Mouse (Mus musculus) hindbrain, postnatal 0 days (tissue): Measurements from ENCODE around the gene Ggct. TPM values are rescaled to one million over a fixed set of nuclear protein-coding genes. Genes with fewer than 3 reads are reported as not detected.

Experiments
- ATAC-seq: fragments of 200-750 bp; cut with Nextera tagmentation; 2 replicates; pipeline ENCODE4 v1.8.0; 2017; ENCODE audit warnings: mild to moderate bottlenecking, moderate TSS enrichment, moderate library complexity
- DNase-seq: peaks from one replicate; pipeline ENCODE4 v3.0.0-alpha.2; 2015; ENCODE audit warnings: low spot score
- H3K27ac ChIP-seq: fragments of 300-500 bp; sonication (generic); 2 replicates; pipeline ENCODE4 v1.5.1; 2014; ENCODE audit warnings: mild to moderate bottlenecking
- H3K27me3 ChIP-seq: fragments of 300-500 bp; sonication (generic); 2 replicates; pipeline ENCODE4 v1.6.1; 2014; ENCODE audit warnings: low read length, mixed read lengths; ENCODE audit not compliant: insufficient read depth
- H3K36me3 ChIP-seq: fragments of 300-500 bp; sonication (generic); 2 replicates; pipeline ENCODE4 v1.6.1; 2014; ENCODE audit warnings: low read length, mixed read lengths; ENCODE audit not compliant: insufficient read depth
- H3K4me1 ChIP-seq: fragments of 300-500 bp; sonication (generic); 2 replicates; pipeline ENCODE4 v1.6.1; 2014; ENCODE audit warnings: antibody characterized with exemption, low read length, mixed read lengths; ENCODE audit not compliant: insufficient read depth
- H3K4me2 ChIP-seq: fragments of 300-500 bp; sonication (generic); 2 replicates; pipeline ENCODE4 v1.6.1; 2014; ENCODE audit warnings: low read depth, mild to moderate bottlenecking, low read length, moderate library complexity, mixed read lengths
- H3K4me3 ChIP-seq: fragments of 300-500 bp; sonication (generic); 2 replicates; pipeline ENCODE4 v1.5.1; 2014; ENCODE audit warnings: low read length
- H3K9ac ChIP-seq: fragments of 300-500 bp; sonication (generic); replicated peaks from 2 replicates; pipeline ENCODE4 v1.6.1; 2014; ENCODE audit warnings: mild to moderate bottlenecking, low read length, moderate library complexity, mixed read lengths
- H3K9me3 ChIP-seq: fragments of 300-500 bp; sonication (generic); 2 replicates; pipeline ENCODE4 v1.6.1; 2016; ENCODE audit warnings: low read length, mixed read lengths
- CTCF ChIP-seq: IDR thresholded peaks from 2 replicates; pipeline ENCODE4 v1.5.1; 2016; ENCODE audit warnings: antibody characterized with exemption, control low read depth, low read depth
- WGBS: fragments of 180-500 bp; shearing (Covaris S2); extraction: QIAGEN DNeasy Blood & Tissue Kit; methylation state at CpG from one replicate; pipeline ENCODE4 v1.1.7; 2014; 5-methylcytosine and 5-hydroxymethylcytosine counted together
- polyA plus RNA-seq: library from polyadenylated mRNA; unstranded; fragments of >200 nt; fragmentation: Nextera tagmentation; extraction: Ambion mirVana; gene quantifications from 2 replicates; pipeline ENCODE4 v1.2.1, GENCODE M21; 2015
- total RNA-seq: library from RNA; depleted of rRNA; stranded (reverse); fragments of >200 nt; gene quantifications from 2 replicates; pipeline ENCODE4 v1.2.3, GENCODE M21; 2014

Ggct gene
- total and polyA plus RNA-seq, 2 experiments from 2014 or later, result 8.5 to 23.0 TPM

GRCm38 (mm10) chr6:54997726-54998125 lies 5.0 kb upstream of the Ggct start:
- H3K27ac ChIP-seq, result no peak overlapping the region

DNA sequence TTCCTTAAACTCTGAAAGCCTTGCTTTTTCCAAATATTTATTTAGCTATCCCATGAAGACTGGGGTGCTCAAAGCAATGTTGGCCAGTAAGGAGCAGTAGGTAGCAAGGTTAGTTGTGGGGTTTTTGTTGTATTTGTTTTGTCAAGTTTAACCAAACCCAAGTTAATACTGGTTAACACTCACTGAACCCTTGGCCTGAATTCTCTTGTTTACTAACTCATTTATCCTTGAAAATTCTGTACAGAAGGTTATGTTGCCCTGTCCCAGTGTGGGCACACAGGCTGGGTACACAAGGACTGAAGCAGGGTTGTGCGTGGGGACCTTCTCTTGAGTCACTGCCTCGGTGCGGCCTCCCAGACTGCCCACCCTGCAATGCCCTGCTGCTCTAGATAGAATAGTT lies 3.6 kb upstream of the Ggct start:
- no peak for ATAC-seq
- no peaks in the 10 kb centered on the region for H3K4me1 ChIP-seq

More at GRCm38 (mm10) chr6:54997726-54998125, 5.0 kb upstream of the Ggct start:
- H3K36me3 ChIP-seq, result no peaks in the 10 kb centered on the region
- no peaks in the 10 kb centered on the region for H3K4me1 ChIP-seq
- H3K4me2 ChIP-seq, result no peak overlapping the region
- no peak for DNase-seq
- H3K9me3 ChIP-seq, result no peaks in the 10 kb centered on the region
- no peak for ATAC-seq
- no peak overlapping the region for H3K4me3 ChIP-seq
- H3K9ac ChIP-seq, result no peak overlapping the region
- TF ChIP-seq CTCF, result no peak
- H3K27me3 ChIP-seq, result no peaks in the 10 kb centered on the region
- 80% methylated on average over 6 of the region's 6 CpGs for WGBS

DNA sequence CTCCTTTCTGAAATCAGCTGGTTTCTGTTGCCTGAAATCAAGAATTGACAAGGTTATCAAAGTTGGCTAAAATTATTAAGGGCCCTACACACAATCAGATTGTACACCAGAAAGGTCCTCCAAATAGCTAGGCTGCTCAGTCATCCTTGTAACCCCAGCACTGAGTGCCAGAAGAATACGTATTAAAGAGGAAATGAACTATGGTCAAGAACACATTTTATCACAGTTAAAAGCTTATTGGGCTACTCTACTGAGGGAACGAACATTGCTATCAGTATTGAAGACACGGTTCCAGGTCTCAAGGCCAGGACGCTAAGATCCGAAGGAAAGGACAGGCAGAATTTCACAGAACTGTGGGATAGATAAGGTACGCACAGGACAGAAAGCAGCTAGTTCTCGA lies 609 bp downstream of the Ggct start:
- peak overlapping the region; percentile 43 for H3K9ac ChIP-seq
- no peak for TF ChIP-seq CTCF
- no peaks in the 10 kb centered on the region for H3K36me3 ChIP-seq
- WGBS, result 4% methylated on average over 7 of the region's 7 CpGs
- H3K4me1 ChIP-seq, result no peaks in the 10 kb centered on the region
- peak overlapping the region; percentile 54 for H3K27ac ChIP-seq
- H3K9me3 ChIP-seq, result no peaks in the 10 kb centered on the region
- H3K4me2 ChIP-seq, result peak overlapping the region; percentile 85
- ATAC-seq, result no peak
- peak overlapping the region; percentile 55 for H3K4me3 ChIP-seq
- H3K27me3 ChIP-seq, result no peaks in the 10 kb centered on the region
- no peak for DNase-seq

More for the DNA sequence above, 3.6 kb upstream of the Ggct start:
- Histone ChIP-seq H3K27me3 (no peaks in the 10 kb centered on the region), H3K4me3 (no peak overlapping the region), H3K4me2 (no peak overlapping the region), H3K36me3 (no peaks in the 10 kb centered on the region), H3K9ac (no peak overlapping the region), H3K9me3 (no peaks in the 10 kb centered on the region), H3K27ac (no peak overlapping the region)
- WGBS, result 88% methylated on average over 3 of the region's 3 CpGs
- DNase-seq, result no peak
- TF ChIP-seq CTCF, result no peak

DNA sequence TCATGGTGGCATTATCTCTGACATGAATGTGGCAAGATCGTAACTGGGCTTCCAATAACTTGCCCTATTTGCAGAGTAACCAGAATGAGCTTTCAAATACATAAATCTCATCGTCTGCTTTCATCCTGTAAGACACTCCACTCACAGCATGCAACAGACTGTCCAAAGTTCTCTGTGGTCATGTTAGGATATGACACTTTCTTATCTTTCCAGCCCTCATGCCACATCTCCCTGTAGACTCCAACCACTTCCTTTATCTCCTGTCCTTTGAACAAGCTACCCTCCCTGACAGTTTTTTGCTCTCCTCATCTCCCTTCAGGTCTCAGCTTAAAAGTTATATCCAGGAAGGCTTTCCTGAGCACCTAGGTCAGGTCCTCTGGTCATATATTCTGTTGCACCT lies 1.6 kb downstream of the Ggct start:
- Histone ChIP-seq H3K4me2 (0 out of 2 replicates have a peak overlapping the region, but pooled peaks have one; percentile 85), H3K9me3 (no peaks in the 10 kb centered on the region), H3K4me3 (no peak overlapping the region), H3K27me3 (no peaks in the 10 kb centered on the region), H3K27ac (no peak overlapping the region), H3K9ac (no peak overlapping the region), H3K36me3 (no peaks in the 10 kb centered on the region), H3K4me1 (no peaks in the 10 kb centered on the region)
- no peak for DNase-seq
- WGBS, result 87% methylated on average over 2 of the region's 2 CpGs
- no peak for ATAC-seq
- TF ChIP-seq CTCF, result no peak

DNA sequence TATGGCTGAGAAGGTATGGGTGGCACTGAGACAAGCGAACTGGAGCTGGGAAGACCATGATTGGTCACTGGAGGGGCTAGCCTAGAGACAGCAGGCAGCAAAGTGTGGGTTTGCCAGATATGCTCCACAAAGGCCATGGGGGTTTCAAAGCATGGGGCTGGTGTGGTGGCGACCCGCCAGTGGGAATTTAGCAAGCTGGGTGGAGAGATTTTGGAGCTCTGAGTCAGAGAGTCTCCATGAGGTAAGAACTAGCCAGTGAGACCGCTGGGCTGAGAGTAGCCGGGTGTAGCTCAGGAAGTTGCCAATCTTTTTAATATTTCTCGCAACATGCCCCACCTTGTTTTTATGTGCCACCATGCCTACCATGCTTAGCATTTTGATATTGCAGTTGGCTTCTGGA lies 4.6 kb downstream of the Ggct start:
- Histone ChIP-seq H3K27me3 (no peaks in the 10 kb centered on the region), H3K9ac (no peak overlapping the region), H3K36me3 (no peaks in the 10 kb centered on the region), H3K4me2 (no peak overlapping the region), H3K9me3 (no peaks in the 10 kb centered on the region), H3K4me3 (no peak overlapping the region), H3K4me1 (no peaks in the 10 kb centered on the region), H3K27ac (no peak overlapping the region)
- no peak for TF ChIP-seq CTCF
- 94% methylated on average over 6 of the region's 6 CpGs for WGBS
- ATAC-seq, result no peak
- no peak for DNase-seq

- Histone ChIP-seq H3K27me3 (no peaks in the 10 kb centered on the region), H3K4me2 (no peak overlapping the region), H3K9ac (no peak overlapping the region), H3K4me3 (no peak overlapping the region), H3K27ac (no peak overlapping the region), H3K36me3 (no peaks in the 10 kb centered on the region), H3K9me3 (no peaks in the 10 kb centered on the region), H3K4me1 (no peaks in the 10 kb centered on the region)
- no peak for DNase-seq
- 94% methylated on average over 8 of the region's 8 CpGs for WGBS
- ATAC-seq, result no peak
- TF ChIP-seq CTCF, result no peak
Observed at GRCm38 (mm10) chr6:54984096-54984495, 8.7 kb downstream of the Ggct start.

- no peak overlapping the region for H3K9ac ChIP-seq
- DNase-seq (no peak), ATAC-seq (no peak)
- H3K27me3 ChIP-seq, result no peaks in the 10 kb centered on the region
- H3K27ac ChIP-seq, result no peak overlapping the region
- TF ChIP-seq CTCF, result no peak
- no peaks in the 10 kb centered on the region for H3K9me3 ChIP-seq
- H3K4me2 ChIP-seq, result no peak overlapping the region
- no peaks in the 10 kb centered on the region for H3K36me3 ChIP-seq
- H3K4me3 ChIP-seq, result no peak overlapping the region
- no peaks in the 10 kb centered on the region for H3K4me1 ChIP-seq
- 91% methylated on average over 4 of the region's 4 CpGs for WGBS
Observed at GRCm38 (mm10) chr6:54983526-54984050, 9.2 kb downstream of the Ggct start.
